Mouse (Mus musculus) kidney, embryonic 15.5 days (tissue): ENCODE measurements around the gene Pcca. TPM values are rescaled to one million over a fixed set of nuclear protein-coding genes. Genes with fewer than 3 reads are reported as not detected.

Experiments used
- ATAC-seq: fragments of 200-750 bp; cut with Nextera tagmentation; replicated peaks from 2 replicates; pipeline ENCODE4 v1.8.0; 2017; ENCODE audit warnings: moderate TSS enrichment; ENCODE audit not compliant: low FRiP score
- H3K27ac ChIP-seq: fragments of 300-500 bp; sonication (generic); 2 replicates; pipeline ENCODE4 v1.5.1; 2015; ENCODE audit warnings: mild to moderate bottlenecking, inconsistent platforms
- H3K27me3 ChIP-seq: fragments of 300-500 bp; sonication (generic); 2 replicates; pipeline ENCODE4 v1.6.1; 2015; ENCODE audit warnings: inconsistent platforms
- H3K36me3 ChIP-seq: fragments of 300-500 bp; sonication (generic); 2 replicates; pipeline ENCODE4 v1.6.1; 2015; ENCODE audit warnings: inconsistent platforms
- H3K4me1 ChIP-seq: fragments of 300-500 bp; sonication (generic); 2 replicates; pipeline ENCODE4 v1.6.1; 2015; ENCODE audit warnings: inconsistent platforms
- H3K4me2 ChIP-seq: fragments of 300-500 bp; sonication (generic); 2 replicates; pipeline ENCODE4 v1.6.1; 2015; ENCODE audit warnings: moderate library complexity, mild to moderate bottlenecking, inconsistent platforms
- H3K4me3 ChIP-seq: fragments of 300-500 bp; sonication (generic); replicated peaks from 2 replicates; pipeline ENCODE4 v1.5.1; 2015; ENCODE audit warnings: mild to moderate bottlenecking, inconsistent platforms
- H3K9ac ChIP-seq: fragments of 300-500 bp; sonication (generic); 2 replicates; pipeline ENCODE4 v1.6.1; 2015; ENCODE audit warnings: mild to moderate bottlenecking, inconsistent platforms
- H3K9me3 ChIP-seq: fragments of 300-500 bp; sonication (generic); replicated peaks from 2 replicates; pipeline ENCODE4 v1.6.1; 2016; ENCODE audit warnings: inconsistent platforms
- WGBS: fragments of 180-500 bp; shearing (Covaris S2); methylation state at CpG from one replicate; pipeline ENCODE4 v1.1.7; 2015; ENCODE audit warnings: mixed read lengths; 5-methylcytosine and 5-hydroxymethylcytosine counted together
- polyA plus RNA-seq: library from polyadenylated mRNA; unstranded; fragments of >200 nt; fragmentation: Nextera tagmentation; extraction: Ambion mirVana; gene quantifications from 2 replicates; pipeline ENCODE4 v1.2.1, GENCODE M21; 2015

The Pcca gene
- polyA plus RNA-seq, 1 experiment from 2014 or later = 23.9 TPM

DNA sequence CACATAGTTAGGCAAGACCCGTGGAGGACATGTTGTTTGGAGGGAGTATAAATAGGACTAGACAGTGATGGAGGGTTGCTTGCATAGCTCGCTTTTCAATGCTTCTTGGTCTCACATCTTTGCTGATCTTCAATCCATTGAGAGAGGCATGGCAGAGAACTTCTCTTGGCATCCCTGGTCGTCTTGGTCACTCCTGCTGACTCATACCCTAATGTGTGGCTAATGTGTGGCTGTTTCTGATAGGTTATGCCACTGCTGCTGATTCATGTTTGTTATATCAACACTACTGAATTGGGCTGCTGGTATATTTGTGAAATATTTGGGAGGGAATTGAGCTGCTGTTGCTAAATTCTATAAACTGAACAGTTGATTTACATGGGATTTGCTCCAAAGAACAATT is 299.5 kb downstream of the Pcca start:
- no peaks in the 10 kb centered on the region for H3K27me3 ChIP-seq
- no peak overlapping the region for H3K4me2 ChIP-seq
- H3K36me3 ChIP-seq = no peaks in the 10 kb centered on the region
- no peak overlapping the region for H3K4me3 ChIP-seq
- H3K9me3 ChIP-seq = no peaks in the 10 kb centered on the region
- WGBS = 85% methylated on average over 3 of the region's 3 CpGs
- H3K4me1 ChIP-seq = no peaks in the 10 kb centered on the region
- no peak for ATAC-seq
- H3K9ac ChIP-seq = no peak overlapping the region
- no peak overlapping the region for H3K27ac ChIP-seq

DNA sequence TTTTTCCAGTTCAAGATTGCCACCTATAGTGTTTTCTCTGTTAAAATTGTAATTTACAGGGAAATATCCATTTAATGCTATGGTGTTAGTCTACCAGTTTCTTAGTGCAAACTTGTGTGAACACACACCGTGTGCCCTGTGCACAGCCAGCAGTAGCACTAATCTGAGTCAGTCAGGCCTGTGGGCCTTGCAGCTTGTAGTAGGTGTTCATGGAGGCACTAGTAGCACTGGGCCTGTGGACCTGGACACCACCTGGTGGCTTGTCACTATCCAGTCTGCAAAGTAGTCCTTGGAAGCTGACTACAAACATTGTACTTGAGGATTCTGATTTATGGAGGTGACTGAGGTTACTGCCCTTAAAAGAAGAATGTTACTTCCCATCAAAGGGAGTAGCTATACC is 300.6 kb downstream of the Pcca start:
- Histone ChIP-seq H3K9ac (no peak overlapping the region), H3K4me1 (no peaks in the 10 kb centered on the region), H3K4me3 (no peak overlapping the region), H3K9me3 (no peaks in the 10 kb centered on the region), H3K27ac (no peak overlapping the region), H3K36me3 (no peaks in the 10 kb centered on the region), H3K27me3 (no peaks in the 10 kb centered on the region), H3K4me2 (no peak overlapping the region)
- ATAC-seq = 0 out of 2 replicates have a peak, but pooled peaks have one; percentile 43
- 87% methylated on average over 1 of the region's 1 CpGs for WGBS

DNA sequence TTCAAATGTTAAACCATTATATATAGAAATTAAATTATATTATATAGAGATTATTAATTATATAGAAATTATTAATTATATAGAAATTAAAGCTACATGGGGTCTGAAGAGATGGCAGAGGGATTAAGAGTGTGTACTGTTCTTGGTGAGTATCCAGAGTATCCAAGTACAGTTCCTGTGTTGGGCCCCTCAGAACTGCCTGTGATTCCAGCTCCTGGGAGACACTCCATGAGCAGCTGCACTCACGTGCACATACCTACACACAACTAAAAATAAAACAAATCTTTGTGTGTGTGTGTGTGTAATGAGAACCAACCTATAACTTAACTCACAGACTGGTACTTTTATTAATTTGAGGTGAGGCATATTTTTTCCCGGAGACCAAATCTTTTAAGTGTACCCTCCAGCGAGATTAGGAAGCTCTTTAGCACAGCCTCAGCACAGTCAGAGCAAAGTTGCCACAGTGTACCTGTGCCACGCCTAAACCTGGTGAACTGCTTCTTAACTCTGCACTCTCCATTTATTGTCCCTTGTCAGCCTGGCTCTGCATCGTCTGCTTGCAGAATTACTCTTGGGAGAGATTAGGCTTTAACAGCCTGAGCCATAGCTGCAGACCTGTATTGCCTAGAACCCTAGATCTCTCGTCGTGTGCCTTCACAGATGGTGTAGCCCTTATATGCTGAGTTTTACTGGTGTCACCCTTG is 301.5 kb downstream of the Pcca start:
- Histone ChIP-seq H3K4me1 (no peaks in the 10 kb centered on the region), H3K4me3 (no peak overlapping the region), H3K27ac (no peak overlapping the region), H3K9ac (no peak overlapping the region), H3K9me3 (no peaks in the 10 kb centered on the region), H3K4me2 (no peak overlapping the region), H3K36me3 (no peaks in the 10 kb centered on the region), H3K27me3 (no peaks in the 10 kb centered on the region)
- no peak for ATAC-seq
- WGBS = 59% methylated on average over 7 of the region's 7 CpGs

DNA sequence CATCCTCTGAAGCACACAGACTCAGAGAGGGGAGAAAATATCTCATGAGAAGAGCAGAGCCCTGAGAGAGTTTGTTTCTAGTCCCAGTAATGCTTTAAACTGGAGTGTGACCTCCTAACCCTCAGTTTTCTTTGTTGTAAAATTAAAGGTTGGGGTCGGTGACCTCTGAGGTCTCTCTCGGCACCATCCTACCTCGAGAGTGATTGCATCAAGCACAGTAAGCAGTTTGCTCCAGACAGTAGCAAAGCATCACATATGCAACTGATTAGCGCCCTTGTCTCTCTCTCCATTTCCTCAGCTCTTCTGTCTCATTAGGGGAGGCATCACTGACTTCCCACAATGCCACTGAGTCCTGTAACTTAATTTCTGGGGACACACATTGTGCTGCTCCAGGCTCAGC is 302.1 kb downstream of the Pcca start:
- H3K4me3 ChIP-seq = no peak overlapping the region
- H3K27me3 ChIP-seq = no peaks in the 10 kb centered on the region
- H3K9ac ChIP-seq = no peak overlapping the region
- H3K4me2 ChIP-seq = no peak overlapping the region
- WGBS = 27% methylated on average over 4 of the region's 4 CpGs
- no peaks in the 10 kb centered on the region for H3K4me1 ChIP-seq
- no peak overlapping the region for H3K27ac ChIP-seq
- H3K9me3 ChIP-seq = no peaks in the 10 kb centered on the region
- ATAC-seq = no peak
- H3K36me3 ChIP-seq = no peaks in the 10 kb centered on the region

DNA sequence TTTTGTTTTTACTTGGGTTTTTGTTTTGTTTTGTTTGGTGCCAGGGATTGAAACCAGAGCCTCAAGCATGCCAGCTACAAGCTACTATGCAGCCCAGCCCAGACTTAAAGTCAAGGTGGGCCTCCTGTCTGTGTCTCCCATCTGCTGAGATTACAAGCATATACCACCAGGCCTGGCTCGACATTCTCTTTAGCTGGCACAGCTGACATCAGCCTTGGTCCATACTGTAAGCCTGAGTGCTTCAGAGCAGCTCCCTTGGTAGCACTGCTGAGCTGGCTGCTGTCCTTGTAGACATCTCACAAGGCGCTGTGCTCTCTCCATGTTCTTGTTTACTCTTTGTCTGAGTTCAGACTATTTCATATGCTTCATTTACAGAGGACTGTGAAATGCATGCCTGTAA is 302.9 kb downstream of the Pcca start:
- 69% methylated on average over 2 of the region's 2 CpGs for WGBS
- no peak for ATAC-seq

DNA sequence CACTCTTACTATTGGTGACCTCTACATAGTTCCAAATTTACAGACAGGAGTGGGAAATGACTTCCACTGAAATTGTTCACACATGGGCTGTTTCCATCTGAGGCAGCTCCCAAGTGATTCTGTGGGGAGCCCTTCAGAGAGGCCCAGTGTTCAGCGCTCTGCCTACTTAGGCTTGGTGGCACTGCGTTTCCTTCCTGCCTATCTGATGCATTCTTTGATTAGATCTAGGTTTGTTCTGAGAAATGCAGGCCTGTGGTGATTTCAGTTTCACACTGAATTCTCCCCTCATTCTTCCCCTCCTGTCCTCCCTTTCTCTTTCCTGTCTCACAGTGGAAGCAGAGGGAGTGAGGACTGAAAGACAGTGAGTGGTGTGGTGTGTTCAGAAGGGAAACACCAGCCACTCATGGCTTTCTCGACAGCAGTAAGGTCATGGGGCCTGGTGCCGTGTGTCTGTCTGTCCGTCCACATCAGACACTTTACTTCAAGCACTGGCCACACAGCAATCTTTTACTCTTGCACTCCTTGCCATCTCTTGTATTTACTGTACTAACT is 318.5 kb downstream of the Pcca start:
- Histone ChIP-seq H3K4me1 (no peaks in the 10 kb centered on the region), H3K27me3 (no peaks in the 10 kb centered on the region), H3K4me2 (no peak overlapping the region), H3K36me3 (no peaks in the 10 kb centered on the region), H3K9ac (no peak overlapping the region), H3K9me3 (no peaks in the 10 kb centered on the region), H3K27ac (no peak overlapping the region), H3K4me3 (no peak overlapping the region)
- 69% methylated on average over 5 of the region's 5 CpGs for WGBS
- no peak for ATAC-seq

More for the DNA sequence above, 302.9 kb downstream of the Pcca start:
- Histone ChIP-seq H3K9ac (no peak overlapping the region), H3K4me1 (no peaks in the 10 kb centered on the region), H3K4me3 (no peak overlapping the region), H3K9me3 (no peaks in the 10 kb centered on the region), H3K36me3 (no peaks in the 10 kb centered on the region), H3K27ac (no peak overlapping the region), H3K4me2 (no peak overlapping the region), H3K27me3 (no peaks in the 10 kb centered on the region)

DNA sequence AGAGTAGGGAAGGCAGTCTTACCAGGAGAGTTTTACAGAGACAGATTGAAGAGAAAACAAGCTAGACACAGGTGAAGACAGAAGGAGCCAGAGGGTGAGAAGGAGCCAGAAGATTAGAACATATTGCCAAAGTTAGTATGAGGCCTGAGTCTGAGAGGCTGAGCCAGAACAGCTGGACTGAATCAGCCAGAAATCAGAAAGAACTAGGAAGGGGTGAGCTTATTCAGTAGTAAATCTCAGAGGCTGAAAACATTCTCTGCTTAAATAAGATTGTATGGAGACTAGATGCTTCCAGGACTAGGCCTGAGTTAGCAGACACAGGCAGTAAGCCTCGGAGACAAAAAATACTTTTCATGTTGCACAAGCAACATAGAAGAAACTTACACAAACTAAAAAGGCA is 325.7 kb downstream of the Pcca start:
- WGBS = 67% methylated on average over 1 of the region's 1 CpGs
- H3K4me1 ChIP-seq = peaks cover 5% of the 10 kb centered on the region; the same call in 1 of the 2 replicates

DNA sequence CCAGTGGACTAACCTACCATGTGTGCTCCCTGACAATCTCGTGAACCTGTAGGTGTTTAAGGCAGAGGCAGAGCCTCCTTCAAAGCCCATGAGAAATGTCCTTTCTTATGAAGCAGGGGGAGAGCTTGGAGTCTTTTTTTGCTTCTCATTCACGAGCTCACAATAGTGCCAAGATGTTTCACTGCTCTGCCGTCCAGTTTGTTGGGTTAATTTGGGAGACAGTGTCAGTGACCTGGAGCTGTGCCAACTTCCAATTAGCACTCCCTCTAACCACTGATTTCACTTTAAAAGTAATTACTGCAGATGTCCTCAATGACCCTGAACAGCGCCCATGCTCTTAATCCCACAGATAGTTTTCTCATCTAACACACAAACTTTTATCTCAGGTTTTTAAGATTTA is 328.5 kb downstream of the Pcca start:
- 40% methylated on average over 4 of the region's 4 CpGs for WGBS
- ATAC-seq = no peak
- no peak overlapping the region for H3K9ac ChIP-seq

More for the DNA sequence above, 325.7 kb downstream of the Pcca start:
- Histone ChIP-seq H3K9ac (no peak overlapping the region), H3K4me3 (no peak overlapping the region), H3K9me3 (no peaks in the 10 kb centered on the region), H3K27me3 (no peaks in the 10 kb centered on the region), H3K27ac (peak overlapping the region; percentile 62), H3K36me3 (no peaks in the 10 kb centered on the region), H3K4me2 (no peak overlapping the region)
- ATAC-seq = peak; percentile 79; the same call in 1 of the 2 replicates

DNA sequence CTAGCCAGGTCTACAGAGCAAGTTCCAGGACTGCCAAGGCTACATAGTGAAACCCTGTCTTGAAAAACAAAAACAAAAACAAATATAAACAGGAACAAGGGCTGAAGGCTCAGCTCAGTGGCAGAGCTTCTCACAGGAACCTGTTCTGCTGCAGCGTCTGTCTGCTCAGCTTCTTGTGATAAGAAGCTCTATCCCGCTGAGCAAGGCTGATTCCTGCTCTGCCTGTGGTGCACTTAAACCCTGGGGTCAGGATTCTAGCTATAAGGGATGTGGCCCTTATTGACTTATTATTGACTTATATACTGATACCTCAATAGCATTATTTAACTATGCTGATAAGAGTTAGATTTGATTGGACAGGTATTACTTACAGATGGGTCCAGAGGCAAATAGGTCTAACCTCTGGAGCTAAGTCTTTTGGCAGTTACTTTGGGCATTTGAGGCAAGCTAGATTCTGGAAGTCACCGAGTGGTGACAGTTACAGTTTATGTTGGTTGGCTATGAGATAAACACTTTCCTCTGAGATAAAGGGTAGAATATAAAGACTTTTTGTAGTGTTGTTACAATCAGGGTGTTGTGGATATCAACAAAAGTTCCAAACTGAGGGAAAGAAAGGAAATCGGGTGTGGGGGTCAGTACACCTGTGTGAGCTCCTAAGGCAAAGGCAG is 331.5 kb downstream of the Pcca start:
- H3K4me1 ChIP-seq = peaks cover 7% of the 10 kb centered on the region; the same call in 1 of the 2 replicates
- H3K9ac ChIP-seq = no peak overlapping the region
- WGBS = 85% methylated on average over 4 of the region's 4 CpGs
- no peak for ATAC-seq
- no peak overlapping the region for H3K4me3 ChIP-seq
- no peaks in the 10 kb centered on the region for H3K27me3 ChIP-seq
- H3K36me3 ChIP-seq = no peaks in the 10 kb centered on the region
- H3K27ac ChIP-seq = no peak overlapping the region
- no peak overlapping the region for H3K4me2 ChIP-seq
- H3K9me3 ChIP-seq = no peaks in the 10 kb centered on the region

More for the DNA sequence above, 328.5 kb downstream of the Pcca start:
- Histone ChIP-seq H3K4me1 (peaks cover 7% of the 10 kb centered on the region; the same call in 1 of the 2 replicates), H3K4me3 (no peak overlapping the region), H3K4me2 (no peak overlapping the region), H3K36me3 (no peaks in the 10 kb centered on the region), H3K9me3 (no peaks in the 10 kb centered on the region), H3K27ac (no peak overlapping the region), H3K27me3 (no peaks in the 10 kb centered on the region)

DNA sequence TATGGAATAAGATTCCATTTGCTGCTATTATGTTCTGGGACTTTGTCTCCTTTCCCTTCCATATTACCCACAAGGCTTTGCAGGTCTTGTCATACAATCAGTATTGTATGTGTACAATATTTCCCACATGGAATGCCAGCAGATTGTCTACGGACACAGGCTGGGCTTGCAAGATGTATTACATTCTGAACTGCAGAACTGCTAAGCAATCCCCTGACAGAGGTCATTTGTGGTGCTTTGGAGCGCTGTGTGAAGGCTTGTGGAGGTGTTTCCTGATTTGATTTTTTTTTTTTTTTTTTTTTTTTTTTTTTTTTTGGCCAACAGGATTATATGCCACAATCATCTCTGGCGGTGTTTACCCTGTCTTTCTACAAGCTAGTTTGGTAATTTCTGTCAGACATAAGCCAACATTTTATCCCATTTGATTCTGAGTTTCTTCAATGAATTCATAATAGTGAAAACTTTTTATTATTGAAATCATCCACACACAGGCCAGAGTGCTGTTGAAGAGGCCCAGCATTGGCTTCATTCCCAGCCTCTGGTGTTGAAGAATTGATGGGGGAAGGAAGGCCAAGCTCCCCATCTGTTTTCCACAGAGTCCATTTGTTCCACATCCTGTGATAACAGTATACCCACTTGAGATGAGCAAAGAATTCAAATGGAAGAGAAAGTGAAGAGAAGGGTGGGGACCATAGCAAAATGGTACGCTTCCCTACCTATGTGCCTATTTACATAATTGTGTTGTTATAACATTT is 333.6 kb downstream of the Pcca start:
- H3K9me3 ChIP-seq = no peaks in the 10 kb centered on the region
- 70% methylated on average over 4 of the region's 4 CpGs for WGBS

DNA sequence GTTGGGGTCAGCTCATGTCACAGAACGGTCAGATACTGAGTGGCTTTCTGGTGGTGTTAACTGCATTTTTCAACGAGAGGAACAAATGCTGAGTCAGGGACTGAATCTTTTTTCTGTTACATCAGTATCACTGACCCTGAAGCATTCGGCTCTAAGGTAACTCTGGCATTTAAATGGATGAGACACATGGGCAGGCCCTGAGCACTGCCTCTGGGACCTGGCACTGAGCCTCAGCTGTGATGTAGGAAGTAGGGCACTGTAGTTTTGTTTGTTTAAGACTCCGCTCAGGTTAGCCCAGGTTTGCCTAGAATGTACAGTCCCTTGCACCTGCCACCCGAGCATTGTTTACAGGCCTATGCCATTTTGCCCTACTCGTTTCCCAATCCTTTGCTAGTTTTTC is 335.7 kb downstream of the Pcca start:
- ATAC-seq = no peak
- H3K4me3 ChIP-seq = no peak overlapping the region
- peaks cover 2% of the 10 kb centered on the region; the same call in 1 of the 2 replicates for H3K4me1 ChIP-seq
- 59% methylated on average over 6 of the region's 6 CpGs for WGBS
- no peak overlapping the region for H3K4me2 ChIP-seq
- H3K27ac ChIP-seq = no peak overlapping the region
- H3K27me3 ChIP-seq = no peaks in the 10 kb centered on the region
- no peak overlapping the region for H3K9ac ChIP-seq
- no peaks in the 10 kb centered on the region for H3K36me3 ChIP-seq
- no peaks in the 10 kb centered on the region for H3K9me3 ChIP-seq

More for the DNA sequence above, 333.6 kb downstream of the Pcca start:
- Histone ChIP-seq H3K4me1 (peaks cover 2% of the 10 kb centered on the region; the same call in 1 of the 2 replicates), H3K27me3 (no peaks in the 10 kb centered on the region), H3K36me3 (no peaks in the 10 kb centered on the region), H3K9ac (no peak overlapping the region), H3K27ac (no peak overlapping the region), H3K4me2 (no peak overlapping the region), H3K4me3 (no peak overlapping the region)
- ATAC-seq = no peak
